8 mouse cellular contexts compared by ENCODE assay signal in the genomic region with DNA sequence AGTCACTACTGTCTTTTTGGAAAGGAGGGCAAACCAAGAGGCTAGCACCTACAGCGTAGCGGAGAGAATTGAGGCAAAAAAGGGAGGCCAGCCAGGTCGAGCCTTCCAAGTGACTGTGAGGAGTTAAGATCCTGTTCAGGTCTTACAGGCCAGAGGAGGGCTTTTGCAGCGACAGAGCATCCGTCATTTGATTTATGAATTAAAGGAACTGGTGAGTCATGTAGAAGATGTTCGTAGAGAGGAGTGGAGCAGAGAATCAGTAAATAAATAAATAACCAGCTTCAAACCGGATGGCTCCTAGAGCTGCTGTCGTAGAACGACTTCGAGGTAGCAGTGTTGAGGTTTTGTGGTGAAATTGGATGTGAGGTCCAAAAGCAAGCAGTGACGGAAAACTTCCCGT. TPM values are rescaled to one million over a fixed set of nuclear protein-coding genes. Genes with fewer than 3 reads are reported as not detected.
DNase-seq lines count a peak whose midpoint lies in the region; ATAC-seq lines count a peak whose summit lies in the region.

No protein-coding gene starts in this region.

- H3K27ac ChIP-seq in heart, embryonic 13.5 days (replicated peaks): peak overlapping the region; percentile 84; the same call in 1 of the 2 replicates

- H3K4me1 ChIP-seq in heart, embryonic 13.5 days: peaks cover 23% of the 10 kb centered on the region

- ATAC-seq in heart, embryonic 13.5 days (ENCODE audit: extremely low read depth, insufficient number of reproducible peaks, low FRiP score, low TSS enrichment): no peak
- ATAC-seq in megakaryocyte progenitor cell, adult 5-6 weeks (replicated peaks; ENCODE audit: poor library complexity): no peak; the same call in 1 of the 2 replicates

- H3K4me2 ChIP-seq in heart, embryonic 13.5 days: peak overlapping the region; percentile 98

- H3K9ac ChIP-seq in heart, embryonic 13.5 days: peak overlapping the region; percentile 97

- peak; percentile 5 to 16 for DNase-seq in layer of hippocampus, postnatal 10 days (ENCODE audit: low spot score in 2 of 2)
- no peak for DNase-seq in layer of hippocampus, adult 8-10 months (ENCODE audit: low spot score in 2 of 2)
- peak; percentile 9 for DNase-seq in adrenal gland, postnatal 25 days
- DNase-seq in kidney, postnatal 36 days: peak; percentile 18 to 23
- DNase-seq in naive thymus-derived CD4-positive, alpha-beta T cell, adult 2 months (ENCODE audit: low read depth): peak; percentile 82
- DNase-seq in frontal cortex, postnatal 10 days (ENCODE audit: low spot score in 2 of 2): no peak

- H3K4me3 ChIP-seq in heart, embryonic 13.5 days: peak overlapping the region; percentile 83

- peaks cover 32% of the 10 kb centered on the region for H3K36me3 ChIP-seq in heart, embryonic 13.5 days

- H3K9me3 ChIP-seq in heart, embryonic 13.5 days: no peaks in the 10 kb centered on the region

- H3K27me3 ChIP-seq in heart, embryonic 13.5 days (replicated peaks): no peaks in the 10 kb centered on the region

- 40% methylated on average over 12 of the region's 12 CpGs for WGBS in heart, embryonic 13.5 days

RNA-seq across cellular contexts. Expression of a gene that starts 0.9 kb away (rescaled TPM):
- 1 to 10 TPM; 2.0 to 3.1 TPM for total RNA-seq in layer of hippocampus, postnatal 10 days (2021)
- total RNA-seq in layer of hippocampus, adult 8-10 months (2022): 1 to 10 TPM; 4.5 to 8.5 (median 6.7) TPM
- 2.8 and 6.7 TPM in 2 replicates for total RNA-seq in adrenal gland, postnatal 25 days (2021)
- polyA plus RNA-seq in heart, embryonic 13.5 days (2015; fragmentation: Nextera tagmentation; extraction: Ambion mirVana): 0.94 and 1.2 TPM in 2 replicates
- 0.44 and 1.1 TPM in 2 replicates for total RNA-seq in megakaryocyte progenitor cell, adult 5-6 weeks (2015)
- total RNA-seq in megakaryocyte progenitor cell, adult 5-6 weeks (2017): 1.5 and 1.8 TPM in 2 replicates

RNA-seq across cellular contexts. Expression of a gene that starts 1.0 kb away (rescaled TPM):
- 10 to 100 TPM; 28.4 to 28.5 TPM for total RNA-seq in layer of hippocampus, postnatal 10 days (2021)
- total RNA-seq in layer of hippocampus, adult 8-10 months (2022): 10 to 100 TPM; 28.6 to 33.0 (median 30.6) TPM
- total RNA-seq in adrenal gland, postnatal 25 days (2021): 38.9 and 43.3 TPM in 2 replicates
- 27.5 and 30.4 TPM in 2 replicates for polyA plus RNA-seq in heart, embryonic 13.5 days (2015; fragmentation: Nextera tagmentation; extraction: Ambion mirVana)
- 52.8 and 69.9 TPM in 2 replicates for total RNA-seq in megakaryocyte progenitor cell, adult 5-6 weeks (2015)
- total RNA-seq in megakaryocyte progenitor cell, adult 5-6 weeks (2017): 91.1 and 120 TPM in 2 replicates

RNA-seq across cellular contexts. Expression of a gene that starts 43.8 kb away (rescaled TPM):
- total RNA-seq in layer of hippocampus, postnatal 10 days (2021): 10 to 100 TPM; 81.6 to 91.7 TPM
- total RNA-seq in layer of hippocampus, adult 8-10 months (2022): 100 to 1,000 TPM in 1 of 4 experiments, 10 to 100 TPM in 3; 92.0 to 103 (median 98.7) TPM
- total RNA-seq in adrenal gland, postnatal 25 days (2021): 90.3 and 126 TPM in 2 replicates
- polyA plus RNA-seq in heart, embryonic 13.5 days (2015; fragmentation: Nextera tagmentation; extraction: Ambion mirVana): 89.0 and 97.0 TPM in 2 replicates
- total RNA-seq in megakaryocyte progenitor cell, adult 5-6 weeks (2015): 186 and 238 TPM in 2 replicates
- 247 and 275 TPM in 2 replicates for total RNA-seq in megakaryocyte progenitor cell, adult 5-6 weeks (2017)

Comparison
In these comparisons a context has a peak if more than half of its experiments do, and no peak if none do; other contexts are left out.
1. DNase-seq: peak in layer of hippocampus, postnatal 10 days (2 of 2), adrenal gland, postnatal 25 days (single experiment), kidney, postnatal 36 days (2 of 2) and naive thymus-derived CD4-positive, alpha-beta T cell, adult 2 months (single experiment); none in layer of hippocampus, adult 8-10 months (0 of 2) and frontal cortex, postnatal 10 days (0 of 2).